In genomic region chr2:84743561-84743960, GRCm38 (mm10) we compare ENCODE assay signal across 8 mouse cellular contexts. TPM values are rescaled to one million over a fixed set of nuclear protein-coding genes. Genes with fewer than 3 reads are reported as not detected.
A peak's percentile ranks its signal among the peaks of the same experiment; 100 is the strongest.
DNase-seq lines count a peak whose midpoint lies in the region; ATAC-seq lines count a peak whose summit lies in the region.

Gene Gm19426 (minus strand): TSS chr2:84743655.

- H3K4me3 ChIP-seq in hindbrain, embryonic 12.5 days = peak within 1 kb of the TSS; percentile 87

- peak within 1 kb of the TSS; percentile 89 for H3K4me2 ChIP-seq in hindbrain, embryonic 12.5 days (replicated peaks)

- WGBS in hindbrain, embryonic 12.5 days = under 1% methylated on average over 22 of the region's 25 CpGs

- peak; percentile 65 for DNase-seq in layer of hippocampus, adult 11-12 months (ENCODE audit: low spot score)
- DNase-seq in layer of hippocampus, adult 9-10 months (ENCODE audit: low spot score) = no peak
- DNase-seq in cerebellum, postnatal 10 days = peak; percentile 93 to 95
- DNase-seq in frontal cortex, postnatal 10 days (ENCODE audit: low spot score in 2 of 2) = peak; percentile 80 to 82
- DNase-seq in layer of hippocampus, postnatal 14 days (ENCODE audit: low spot score in 2 of 2) = peak; percentile 63 to 85
- DNase-seq in lung, postnatal 10 days = peak; percentile 92
- peak; percentile 62 for DNase-seq in right cerebral cortex, adult 18-20 months

- H3K9ac ChIP-seq in hindbrain, embryonic 12.5 days = peak within 1 kb of the TSS; percentile 99

- no peaks in the 10 kb centered on the region for H3K9me3 ChIP-seq in hindbrain, embryonic 12.5 days (replicated peaks)

- ATAC-seq in hindbrain, embryonic 12.5 days (ENCODE audit: low FRiP score) = peak; percentile 87

- no peaks in the 10 kb centered on the region; the same call in 1 of the 2 replicates for H3K36me3 ChIP-seq in hindbrain, embryonic 12.5 days

- peak within 1 kb of the TSS; percentile 99 for H3K27ac ChIP-seq in hindbrain, embryonic 12.5 days

- H3K27me3 ChIP-seq in hindbrain, embryonic 12.5 days = no peaks in the 10 kb centered on the region

- peaks cover 46% of the 10 kb centered on the region for H3K4me1 ChIP-seq in hindbrain, embryonic 12.5 days

RNA-seq across cellular contexts. Expression of gene Gm19426, which starts in this region (rescaled TPM):
- polyA plus RNA-seq in hindbrain, embryonic 12.5 days (2016; fragmentation: Nextera tagmentation; extraction: Ambion mirVana) = 9.7 and 10.9 TPM in 2 replicates
- total RNA-seq in layer of hippocampus, postnatal 14 days (2021) = 1 to 10 TPM; 2.6 to 3.7 TPM
